Mouse (Mus musculus): ENCODE data around the gene Elmo1.

GRCm38 (mm10) chr13:20297841-20298240, 207.4 kb downstream of the Elmo1 start:
- TF ChIP-seq GATA1 (IDR thresholded peaks at IDR 0.05; ENCODE audit: borderline replicate concordance, low read length) (no peak), FLI1 (IDR thresholded peaks at IDR 0.05; ENCODE audit: low read length) (no peak)

Data from megakaryocyte, embryonic 14.5 days (primary cell).